8 mouse cellular contexts compared by ENCODE assay signal in genomic region chr16:77788041-77788780, GRCm38 (mm10).
DNase-seq lines count a peak whose midpoint lies in the region; ATAC-seq lines count a peak whose summit lies in the region.

No protein-coding gene starts in this region.

- peak overlapping the region; percentile 33 for H3K4me2 ChIP-seq in forebrain, embryonic 13.5 days

- no peaks in the 10 kb centered on the region for H3K9me3 ChIP-seq in forebrain, embryonic 13.5 days (replicated peaks)

- H3K9ac ChIP-seq in forebrain, embryonic 13.5 days, result peak overlapping the region; percentile 59

- H3K4me3 ChIP-seq in forebrain, embryonic 13.5 days, result no peak overlapping the region

- H3K27me3 ChIP-seq in forebrain, embryonic 13.5 days, result no peaks in the 10 kb centered on the region

- 38% methylated on average over 20 of the region's 20 CpGs for WGBS in forebrain, embryonic 13.5 days

- peak; percentile 63 for DNase-seq in cerebellum, adult 9-10 months
- DNase-seq in layer of hippocampus, adult 9-11 months, result peak; percentile 54
- DNase-seq in neural tube, embryonic 10.5 days (ENCODE audit: extremely low spot score, low spot score), result peak; percentile 43
- no peak for DNase-seq in adrenal gland, adult 18-20 months (ENCODE audit: low spot score in 2 of 2)
- DNase-seq in urinary bladder, postnatal 36 days (ENCODE audit: low spot score in 2 of 2), result no peak
- no peak for DNase-seq in spleen, postnatal 10 days (ENCODE audit: low spot score in 2 of 2)

- no peaks in the 10 kb centered on the region for H3K36me3 ChIP-seq in forebrain, embryonic 13.5 days (ENCODE audit: poor library complexity, severe bottlenecking)

- H3K27ac ChIP-seq in forebrain, embryonic 13.5 days, result peak overlapping the region; percentile 93

- peak; percentile 96 for ATAC-seq in forebrain, embryonic 13.5 days
- ATAC-seq in megakaryocyte, adult 5-6 weeks (ENCODE audit: poor library complexity, severe bottlenecking), result no peak

- peaks cover 20% of the 10 kb centered on the region for H3K4me1 ChIP-seq in forebrain, embryonic 13.5 days

Comparison
In these comparisons a context has a peak if more than half of its experiments do, and no peak if none do; other contexts are left out.
1. DNase-seq: peak in cerebellum, adult 9-10 months (single experiment), layer of hippocampus, adult 9-11 months (single experiment) and neural tube, embryonic 10.5 days (single experiment); none in adrenal gland, adult 18-20 months (0 of 2), urinary bladder, postnatal 36 days (0 of 2) and spleen, postnatal 10 days (0 of 2).